Mouse (Mus musculus) heart, adult 18-20 months (tissue): ENCODE data around the gene Ankrd31. TPM values are rescaled to one million over a fixed set of nuclear protein-coding genes. Genes with fewer than 3 reads are reported as not detected.
"Not testable (repeated sequence)": the region's sequence is repeated elsewhere in the genome, so short reads cannot be mapped to it uniquely, and the experiment has no call there.

Source experiments
- DNase-seq, 2 experiments: peaks; one replicate each; pipeline ENCODE4 v3.0.0; 2021 to 2022; ENCODE audit warnings: mixed read lengths in 1 of 2
- total RNA-seq, 2 experiments: library from RNA; stranded (reverse); gene quantifications; 2 replicates each; pipeline ENCODE4 v1.2.3; 2021

The Ankrd31 gene
- total RNA-seq, 2 experiments from 2014 or later = not detected

DNA sequence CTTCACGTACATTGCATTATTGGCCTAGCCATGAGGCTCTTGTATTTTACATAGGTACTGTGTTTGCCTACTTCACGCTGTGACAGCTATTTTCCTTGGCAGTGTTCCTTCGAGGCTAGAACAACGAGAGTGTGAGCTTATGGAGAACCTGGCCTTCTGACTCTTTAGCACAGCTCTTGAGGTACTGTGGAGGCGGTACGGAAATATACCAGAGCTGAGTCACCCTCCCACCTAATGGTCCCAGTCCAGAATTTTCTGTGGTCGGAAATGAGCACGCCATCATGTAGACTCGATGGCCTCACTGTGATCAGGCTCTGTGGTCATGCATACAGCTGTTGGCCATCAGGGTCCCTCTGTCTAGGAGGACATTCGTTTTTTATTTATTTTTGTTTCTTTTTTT lies 191.6 kb downstream of the Ankrd31 start:
- no peak for DNase-seq

DNA sequence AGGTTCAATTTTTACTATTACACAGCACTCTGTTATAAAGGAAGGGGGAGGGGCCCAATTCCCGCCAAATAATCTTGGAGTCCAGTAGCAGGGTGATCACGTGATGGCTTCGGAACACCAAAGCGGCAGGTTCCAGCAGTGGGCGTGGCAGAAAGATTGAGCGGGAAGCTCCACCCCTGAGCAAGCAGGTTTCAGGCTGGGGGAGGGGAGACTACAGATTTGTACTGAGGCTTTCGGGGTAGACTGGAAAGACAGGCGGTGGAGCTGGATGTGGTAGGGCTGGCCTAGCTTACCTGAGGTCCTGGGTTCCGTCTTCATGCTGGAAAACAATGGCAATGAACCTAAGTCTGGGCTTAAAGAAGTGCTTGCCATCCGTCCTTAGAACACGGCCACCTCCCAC lies 193.4 kb downstream of the Ankrd31 start:
- DNase-seq = not testable (repeated sequence)

DNA sequence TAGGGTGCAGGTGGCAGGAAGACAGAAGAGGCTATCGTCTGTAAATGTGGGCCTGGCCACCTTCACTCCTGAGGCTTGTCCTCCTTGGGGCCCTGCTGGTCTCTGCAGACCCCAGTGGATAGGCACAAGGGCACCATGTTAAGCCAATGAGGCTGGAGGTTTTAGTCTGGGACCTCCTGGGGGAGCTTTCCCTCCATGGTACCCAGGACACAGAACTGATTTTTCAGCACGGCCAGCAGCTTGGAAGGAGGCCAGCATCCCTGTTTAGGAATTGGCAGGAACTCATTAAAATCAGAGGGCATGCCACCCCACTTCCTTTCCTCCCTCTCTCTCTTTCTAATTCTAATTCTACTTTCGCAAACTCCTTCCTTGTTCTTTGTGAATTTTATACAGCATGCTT lies 195.5 kb downstream of the Ankrd31 start:
- peak in 1 of 2 experiments; percentile 10 for DNase-seq

DNA sequence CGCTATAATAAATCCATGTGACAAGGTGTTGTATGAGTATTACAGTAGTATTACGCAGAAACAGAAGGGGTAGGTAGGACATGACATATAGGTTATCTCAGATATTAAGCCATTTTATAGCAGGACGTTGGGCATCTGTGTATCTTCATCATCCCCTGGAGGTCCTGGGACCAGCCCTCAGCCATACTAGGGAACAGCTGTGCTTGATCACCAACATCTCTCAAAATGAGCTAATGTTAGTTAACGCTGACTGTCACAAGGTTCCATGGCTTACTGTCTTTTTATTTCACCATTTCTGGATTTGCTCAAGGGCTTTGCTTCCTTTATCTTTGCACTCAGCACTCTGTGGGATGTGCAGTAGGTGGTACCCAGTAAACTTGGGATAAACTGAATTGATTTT lies 197.7 kb downstream of the Ankrd31 start:
- DNase-seq = no peak

DNA sequence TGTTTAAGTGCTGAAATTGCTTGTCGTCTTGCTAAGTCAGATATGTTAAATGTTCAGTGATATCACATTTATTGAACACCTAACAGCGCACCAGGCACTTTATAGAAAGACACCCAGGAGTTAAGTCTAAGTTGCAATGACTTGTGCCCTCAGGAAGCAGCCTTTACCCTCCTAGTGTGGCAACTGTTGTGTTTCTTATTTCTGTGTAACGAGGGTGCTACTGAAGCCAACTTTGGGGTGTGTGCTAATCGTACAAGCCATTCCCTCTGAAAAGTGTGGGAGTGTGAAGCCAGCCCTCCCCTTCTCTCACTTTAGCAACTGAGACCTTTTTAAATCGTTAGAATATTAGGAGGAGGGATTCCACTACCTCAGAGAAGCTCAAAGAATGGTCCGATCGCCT lies 199.7 kb downstream of the Ankrd31 start:
- DNase-seq = no peak

DNA sequence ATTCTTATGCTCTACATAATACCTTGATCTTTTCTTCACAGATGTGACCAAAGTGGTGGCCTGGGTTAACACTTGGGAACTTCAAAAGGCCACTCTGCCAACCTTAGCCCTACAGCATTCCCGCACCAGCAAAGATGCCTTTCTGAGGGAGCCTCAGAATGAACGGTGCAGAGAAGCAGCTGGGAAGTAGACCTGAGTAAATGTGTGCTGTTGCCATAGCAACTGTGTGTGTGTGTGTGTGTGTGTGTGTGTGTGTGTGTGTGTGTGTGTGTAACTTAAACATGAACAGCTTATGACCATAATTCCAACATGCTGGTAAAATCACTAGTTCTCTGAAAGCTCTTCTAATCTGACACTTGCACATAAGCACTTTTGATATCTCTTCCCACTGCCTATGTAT lies 203.8 kb downstream of the Ankrd31 start:
- no peak for DNase-seq

DNA sequence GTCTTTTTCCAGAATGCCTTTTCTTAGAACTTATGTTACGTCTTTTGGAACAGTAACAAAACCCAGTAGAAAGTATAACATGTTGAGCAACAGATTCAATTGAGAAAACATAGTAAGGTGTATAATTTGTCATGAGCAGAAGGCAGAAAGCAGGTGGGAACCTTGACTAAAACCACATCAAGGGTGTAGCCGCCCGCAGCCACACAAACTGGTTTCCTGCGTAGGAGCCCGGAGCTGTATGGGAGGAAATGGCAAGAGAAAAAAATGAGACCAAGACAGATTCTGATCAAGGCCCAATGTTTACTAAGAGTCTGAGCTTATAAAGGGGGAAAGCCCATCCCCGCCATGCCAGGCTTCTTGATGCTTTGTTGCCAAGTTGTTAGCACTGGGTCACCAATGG lies 208.4 kb downstream of the Ankrd31 start:
- no peak for DNase-seq

Other genes with a start within 250 kb of the Ankrd31 start
- gene Polk, start 205.7 kb upstream of the Ankrd31 start, total RNA-seq = 1 to 10 TPM; 3.8 to 4.9 TPM
- gene Col4a3bp, start 205.7 kb upstream of the Ankrd31 start, total RNA-seq = 10 to 100 TPM; 37.3 to 39.6 TPM
- gene Hmgcr, start 77.3 kb upstream of the Ankrd31 start, total RNA-seq = 1 to 10 TPM; 9.1 to 9.2 TPM
- under 1 TPM; 0.05 to 0.08 TPM for gene Gcnt4, start 176.4 kb downstream of the Ankrd31 start, total RNA-seq